In genomic region chr15:68394749-68395148, GRCm38 (mm10) we compare ENCODE assay signal across 9 mouse cellular contexts.
DNase-seq lines count a peak whose midpoint lies in the region; ATAC-seq lines count a peak whose summit lies in the region.
"Had no signal": no experiment of that assay in that cellular context is flagged by ENCODE, and none has a peak within 500 bp of the region (broad histone marks: within the 10 kb centered on the region; RNA-seq: fewer than 3 reads in every experiment).

No protein-coding gene starts in this region.

- no peaks in the 10 kb centered on the region for H3K9me3 ChIP-seq in neural tube, embryonic 12.5 days
- H3K9me3 ChIP-seq in neural tube, embryonic 15.5 days (replicated peaks): no peaks in the 10 kb centered on the region

- H3K27me3 ChIP-seq in neural tube, embryonic 12.5 days (replicated peaks): no peaks in the 10 kb centered on the region
- H3K27me3 ChIP-seq in neural tube, embryonic 15.5 days (replicated peaks): no peaks in the 10 kb centered on the region

- no peak overlapping the region for H3K4me2 ChIP-seq in neural tube, embryonic 12.5 days (replicated peaks)
- no peak overlapping the region for H3K4me2 ChIP-seq in neural tube, embryonic 15.5 days

- WGBS in neural tube, embryonic 12.5 days: 86% methylated on average over 1 of the region's 1 CpGs
- WGBS in neural tube, embryonic 15.5 days: 88% methylated on average over 1 of the region's 1 CpGs

- H3K4me3 ChIP-seq in neural tube, embryonic 12.5 days: no peak overlapping the region
- H3K4me3 ChIP-seq in neural tube, embryonic 15.5 days (replicated peaks): no peak overlapping the region

- H3K27ac ChIP-seq in neural tube, embryonic 12.5 days: no peak overlapping the region
- no peak overlapping the region for H3K27ac ChIP-seq in neural tube, embryonic 15.5 days (replicated peaks)
- H3K27ac ChIP-seq: macrophage had no signal

- H3K4me1 ChIP-seq in neural tube, embryonic 12.5 days: no peaks in the 10 kb centered on the region
- H3K4me1 ChIP-seq in neural tube, embryonic 15.5 days: no peaks in the 10 kb centered on the region

- H3K36me3 ChIP-seq in neural tube, embryonic 12.5 days: no peaks in the 10 kb centered on the region
- H3K36me3 ChIP-seq in neural tube, embryonic 15.5 days: no peaks in the 10 kb centered on the region

- DNase-seq in frontal cortex, postnatal 14 days (ENCODE audit: low spot score in 2 of 2): no peak
- DNase-seq in cerebellum, postnatal 36 days: peak; percentile 3 to 16
- DNase-seq in lung, adult 18-20 months: peak; percentile 9 to 32
- peak; percentile 42 for DNase-seq in thymus, postnatal 14 days
- no peak for DNase-seq in gastrocnemius, adult 8-10 months (ENCODE audit: low spot score in 2 of 2)

- ATAC-seq in frontal cortex, adult (ENCODE audit: low TSS enrichment): peak; percentile 79
- 0 out of 2 replicates have a peak, but pooled peaks have one; percentile 25 for ATAC-seq in neural tube, embryonic 12.5 days (ENCODE audit: low FRiP score, low read depth)
- no peak for ATAC-seq in neural tube, embryonic 15.5 days (ENCODE audit: low FRiP score)

- no peak overlapping the region for H3K9ac ChIP-seq in neural tube, embryonic 12.5 days
- no peak overlapping the region for H3K9ac ChIP-seq in neural tube, embryonic 15.5 days (replicated peaks)

Comparison
In these comparisons a context has a peak if more than half of its experiments do, and no peak if none do; other contexts are left out.
1. DNase-seq: peak in cerebellum, postnatal 36 days (2 of 2), lung, adult 18-20 months (2 of 2) and thymus, postnatal 14 days (single experiment); none in frontal cortex, postnatal 14 days (0 of 2) and gastrocnemius, adult 8-10 months (0 of 2).